Mouse (Mus musculus) stomach, embryonic 16.5 days (tissue): ENCODE results near the gene Psat1. TPM values are rescaled to one million over a fixed set of nuclear protein-coding genes. Genes with fewer than 3 reads are reported as not detected.
A peak's percentile ranks its signal among the peaks of the same experiment; 100 is the strongest.

ENCODE experiments used
- ATAC-seq: fragments of 200-750 bp; cut with Nextera tagmentation; 2 replicates; pipeline ENCODE4 v1.8.0; 2017; ENCODE audit warnings: moderate number of reproducible peaks, moderate TSS enrichment; ENCODE audit not compliant: insufficient read depth, low FRiP score
- H3K27ac ChIP-seq: fragments of 300-500 bp; sonication (generic); 2 replicates; pipeline ENCODE4 v1.5.1; 2014; ENCODE audit warnings: low read length
- H3K27me3 ChIP-seq: fragments of 300-500 bp; sonication (generic); 2 replicates; pipeline ENCODE4 v1.6.1; 2014; ENCODE audit warnings: low read length, control low read depth, mixed read lengths; ENCODE audit not compliant: control insufficient read depth, insufficient read depth
- H3K36me3 ChIP-seq: fragments of 300-500 bp; sonication (generic); 2 replicates; pipeline ENCODE4 v1.6.1; 2014; ENCODE audit warnings: low read length; ENCODE audit not compliant: control insufficient read depth, insufficient read depth
- H3K4me1 ChIP-seq: fragments of 300-500 bp; sonication (generic); 2 replicates; pipeline ENCODE4 v1.6.1; 2014; ENCODE audit warnings: low read length, control low read depth, mixed read lengths; ENCODE audit not compliant: control insufficient read depth, insufficient read depth
- H3K4me2 ChIP-seq: fragments of 300-500 bp; sonication (generic); 2 replicates; pipeline ENCODE4 v1.6.1; 2014; ENCODE audit warnings: low read depth, low read length, mixed read lengths
- H3K4me3 ChIP-seq: fragments of 300-500 bp; sonication (generic); replicated peaks from 2 replicates; pipeline ENCODE4 v1.5.1; 2014; ENCODE audit warnings: mild to moderate bottlenecking, low read length
- H3K9ac ChIP-seq: fragments of 300-500 bp; sonication (generic); 2 replicates; pipeline ENCODE4 v1.6.1; 2014; ENCODE audit warnings: low read length
- H3K9me3 ChIP-seq: fragments of 300-500 bp; sonication (generic); replicated peaks from 2 replicates; pipeline ENCODE4 v1.6.1; 2016; ENCODE audit warnings: low read length, control low read depth; ENCODE audit not compliant: control insufficient read depth
- WGBS: fragments of 180-500 bp; shearing (Covaris S2); extraction: QIAGEN DNeasy Blood & Tissue Kit; methylation state at CpG from one replicate; pipeline ENCODE4 v1.1.7; 2014; 5-methylcytosine and 5-hydroxymethylcytosine counted together
- polyA plus RNA-seq: library from polyadenylated mRNA; unstranded; fragments of >200 nt; fragmentation: Nextera tagmentation; extraction: Ambion mirVana; gene quantifications from 2 replicates; pipeline ENCODE4 v1.2.1, GENCODE M21; 2015

Gene Psat1
- 103 and 106 TPM in 2 replicates for polyA plus RNA-seq

DNA sequence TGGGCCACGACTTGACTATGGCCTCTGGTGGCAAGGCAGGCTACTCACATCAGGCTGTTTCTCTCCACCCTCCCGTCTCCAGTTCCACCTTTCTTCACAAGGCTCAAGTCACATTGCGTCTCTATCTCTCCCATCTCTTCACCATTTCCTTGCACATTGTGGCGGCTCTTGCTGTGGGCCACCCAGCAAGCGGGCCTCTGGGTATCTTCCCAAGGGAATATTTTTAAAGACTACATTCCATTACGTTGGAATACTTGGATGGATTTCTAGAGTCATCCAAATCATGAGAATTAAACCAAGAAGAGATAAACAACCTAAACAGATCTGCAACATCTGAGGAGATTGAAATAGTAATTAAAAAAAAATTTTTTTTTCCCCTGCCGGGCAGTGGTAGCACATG is at the start of gene Psat1:
TSS of gene Psat1 (minus strand) at position 101 of the 400 bp plus-strand sequence.
- ATAC-seq, result no peak
- peak within 1 kb of the TSS; percentile 67 for H3K27ac ChIP-seq
- H3K36me3 ChIP-seq, result no peaks in the 10 kb centered on the region

DNA sequence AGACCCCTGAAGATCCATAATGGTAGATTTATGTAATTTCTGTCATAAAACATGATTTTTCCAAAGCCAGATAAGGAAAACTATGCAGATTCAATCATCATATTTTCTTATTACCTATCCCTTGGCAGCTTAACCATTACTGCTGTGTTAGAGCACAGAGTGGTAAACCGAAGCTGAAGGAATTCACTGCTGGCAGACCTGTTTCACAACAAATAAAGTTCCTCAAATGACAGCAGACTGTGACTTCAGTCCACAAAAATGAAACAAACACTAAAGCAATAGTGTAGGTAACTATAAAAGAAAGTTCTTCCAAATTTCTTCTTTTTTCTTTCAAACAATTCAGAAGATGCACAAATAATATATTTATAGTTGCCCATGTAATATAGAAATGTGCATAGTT is 43.0 kb upstream of the Psat1 start:
- Histone ChIP-seq H3K36me3 (no peaks in the 10 kb centered on the region), H3K9ac (no peak overlapping the region), H3K27me3 (no peaks in the 10 kb centered on the region), H3K4me3 (no peak overlapping the region), H3K4me1 (no peaks in the 10 kb centered on the region), H3K27ac (no peak overlapping the region), H3K9me3 (no peaks in the 10 kb centered on the region), H3K4me2 (no peak overlapping the region)
- ATAC-seq, result no peak
- 82% methylated on average over 1 of the region's 1 CpGs for WGBS

More for the DNA sequence above, at the start of gene Psat1:
- Histone ChIP-seq H3K4me2 (no peak within 1 kb of the TSS), H3K4me3 (no peak within 1 kb of the TSS), H3K4me1 (no peaks in the 10 kb centered on the region; the same call in none of the 2 replicates), H3K9me3 (no peaks in the 10 kb centered on the region; the same call in 1 of the 2 replicates), H3K27me3 (no peaks in the 10 kb centered on the region), H3K9ac (no peak within 1 kb of the TSS)
- 79% methylated on average over 7 of the region's 7 CpGs for WGBS

DNA sequence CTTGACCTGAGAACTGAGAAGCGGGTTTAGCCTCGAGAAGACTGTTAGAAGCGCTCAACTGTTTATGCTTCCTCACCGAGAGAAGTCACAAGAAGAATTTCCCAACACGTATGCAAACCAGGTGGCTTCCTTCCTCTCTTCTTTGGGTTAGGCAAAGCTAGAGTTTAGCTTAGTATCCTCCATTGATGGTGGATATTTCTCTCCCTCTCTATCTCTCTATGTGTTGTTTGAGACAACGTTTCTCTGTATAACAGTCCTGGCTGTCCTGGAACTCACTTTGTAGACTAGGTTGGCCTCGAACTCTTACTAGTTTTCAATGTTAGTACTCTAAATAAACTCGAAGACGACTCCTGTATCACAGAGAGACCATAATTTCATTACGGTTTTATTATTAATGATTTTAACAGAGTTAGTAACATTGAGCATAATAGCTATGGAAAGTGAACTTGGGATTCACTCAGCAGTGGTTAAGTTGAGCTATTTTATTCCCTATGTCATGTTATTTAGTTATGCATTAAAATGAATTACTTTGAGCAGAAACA is 38.1 kb upstream of the Psat1 start:
- Histone ChIP-seq H3K9me3 (no peaks in the 10 kb centered on the region), H3K4me3 (peak overlapping the region; percentile 87), H3K9ac (peak overlapping the region; percentile 91), H3K36me3 (no peaks in the 10 kb centered on the region), H3K27me3 (no peaks in the 10 kb centered on the region), H3K4me1 (peaks cover 6% of the 10 kb centered on the region), H3K4me2 (peak overlapping the region; percentile 95), H3K27ac (no peak overlapping the region)
- 26% methylated on average over 10 of the region's 10 CpGs for WGBS
- no peak for ATAC-seq

DNA sequence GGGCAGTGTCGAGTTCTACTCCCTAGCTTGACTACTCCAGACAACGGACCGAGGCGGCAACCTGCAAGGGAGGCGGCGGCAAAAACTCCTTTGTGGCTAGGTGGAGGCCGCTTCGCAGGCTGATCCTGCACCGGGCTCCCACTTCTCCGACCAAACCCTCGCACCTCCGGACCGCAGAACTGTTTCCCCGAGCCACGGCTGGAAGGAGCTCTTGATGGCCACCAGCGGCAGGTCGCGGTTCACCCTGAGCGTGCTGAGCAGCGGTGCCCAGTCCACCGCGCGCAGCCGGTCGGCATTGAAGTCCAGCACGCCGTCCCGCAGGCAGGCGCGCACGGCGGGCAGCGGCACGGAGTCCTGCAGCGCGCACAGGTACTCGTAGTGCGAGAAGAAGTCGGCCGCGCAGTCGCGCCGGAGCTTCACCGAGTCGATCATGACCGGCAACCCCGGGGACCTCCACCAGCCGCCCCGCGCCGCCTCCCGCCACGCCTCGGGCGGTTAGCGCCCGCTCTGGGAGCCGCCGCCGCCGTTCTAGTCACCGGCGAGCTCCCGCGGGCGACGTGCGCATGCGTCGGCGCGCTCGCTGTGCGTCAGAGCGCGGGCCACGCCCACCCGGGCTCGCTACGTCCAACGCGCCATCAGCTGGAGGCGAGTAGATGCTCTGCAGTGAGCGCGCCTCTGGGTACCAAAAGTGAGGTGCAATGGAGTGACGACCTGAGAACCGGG is 37.5 kb upstream of the Psat1 start, which contains the start of gene Cep78:
TSS of gene Cep78 (minus strand) at position 541 of the 723 bp plus-strand sequence.
- ATAC-seq, result peak; percentile 92
- WGBS, result under 1% methylated on average over 88 of the region's 88 CpGs
- no peaks in the 10 kb centered on the region for H3K9me3 ChIP-seq
- H3K4me2 ChIP-seq, result peak within 1 kb of the TSS; percentile 95
- peak within 1 kb of the TSS; percentile 87 for H3K4me3 ChIP-seq
- H3K36me3 ChIP-seq, result no peaks in the 10 kb centered on the region
- H3K9ac ChIP-seq, result peak within 1 kb of the TSS; percentile 91
- no peaks in the 10 kb centered on the region for H3K27me3 ChIP-seq
- peaks cover 6% of the 10 kb centered on the region for H3K4me1 ChIP-seq
- peak within 1 kb of the TSS; percentile 77 for H3K27ac ChIP-seq

DNA sequence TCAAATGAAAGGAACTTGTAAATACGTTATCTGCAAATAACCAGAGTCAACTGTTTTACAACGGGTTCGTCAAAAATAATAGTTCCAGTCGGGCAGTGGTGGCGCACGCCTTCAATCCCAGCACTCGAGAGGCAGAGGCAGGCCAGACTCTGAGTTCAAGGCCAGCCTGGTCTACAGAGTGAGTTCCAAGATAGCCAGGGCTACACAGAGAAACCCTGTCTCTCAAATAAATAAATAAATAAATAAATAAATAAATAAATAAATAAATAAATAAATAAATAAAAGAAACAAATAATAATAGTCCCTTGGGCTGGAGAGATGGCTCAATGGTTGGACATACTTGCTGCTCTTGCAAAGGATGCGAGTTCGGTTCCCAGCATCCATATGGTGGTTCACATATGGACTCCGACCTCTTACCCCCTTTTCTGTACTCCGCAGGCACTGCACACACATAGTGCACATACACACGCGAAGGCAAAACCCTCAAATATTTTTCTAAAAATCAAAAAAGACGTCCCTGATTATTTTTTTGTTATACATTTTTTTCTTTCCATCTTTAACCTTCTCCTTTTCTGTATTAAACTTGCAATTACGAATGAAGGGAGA is 36.7 kb upstream of the Psat1 start:
- 47% methylated on average over 15 of the region's 15 CpGs for WGBS

DNA sequence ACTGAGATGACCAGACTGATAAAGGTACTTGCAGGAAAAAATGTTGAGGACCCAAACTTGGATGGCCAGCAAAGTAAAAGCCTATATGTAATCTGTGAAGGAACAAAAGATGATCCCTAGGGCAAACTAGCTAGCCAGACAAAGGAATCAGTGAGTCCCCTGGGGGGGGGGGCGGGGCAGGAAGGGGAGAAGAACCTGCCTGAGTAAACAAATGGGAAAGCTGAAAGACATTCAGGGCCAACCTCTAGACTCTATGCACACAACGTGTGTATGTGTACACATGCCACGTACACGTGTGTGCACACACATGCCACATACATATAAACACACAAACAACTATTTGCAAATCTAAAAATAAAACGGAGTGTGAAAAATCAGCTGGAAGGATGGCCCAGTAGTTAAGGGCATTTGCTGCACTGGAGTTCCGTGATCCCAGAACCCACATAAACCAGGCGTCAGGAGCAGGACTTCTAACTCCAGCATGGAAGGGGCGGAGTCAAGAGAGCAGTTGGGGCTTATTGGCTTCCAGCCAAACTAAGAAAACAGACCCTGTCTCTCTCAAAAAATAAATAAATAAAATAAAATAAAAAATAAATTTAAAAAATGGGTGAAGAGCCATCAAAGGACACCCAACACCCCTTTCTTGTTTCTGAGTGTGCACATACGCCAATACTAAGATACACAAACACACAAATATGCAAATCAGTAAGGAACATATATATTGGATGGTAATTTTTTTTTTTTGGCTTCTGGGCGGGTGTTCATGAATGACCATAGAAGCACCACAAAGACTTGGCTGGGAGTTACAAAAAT is 36.0 kb upstream of the Psat1 start:
- H3K27ac ChIP-seq, result no peak overlapping the region
- no peaks in the 10 kb centered on the region for H3K9me3 ChIP-seq
- H3K4me2 ChIP-seq, result peak overlapping the region; percentile 95; the same call in 1 of the 2 replicates
- H3K4me3 ChIP-seq, result no peak overlapping the region
- H3K27me3 ChIP-seq, result no peaks in the 10 kb centered on the region
- WGBS, result 57% methylated on average over 10 of the region's 10 CpGs
- ATAC-seq, result no peak
- no peak overlapping the region for H3K9ac ChIP-seq
- H3K4me1 ChIP-seq, result peaks cover 6% of the 10 kb centered on the region
- H3K36me3 ChIP-seq, result no peaks in the 10 kb centered on the region

More for the DNA sequence above, 36.7 kb upstream of the Psat1 start:
- Histone ChIP-seq H3K9me3 (no peaks in the 10 kb centered on the region), H3K4me2 (peak overlapping the region; percentile 95), H3K4me3 (peak overlapping the region; percentile 87), H3K9ac (peak overlapping the region; percentile 91), H3K27ac (no peak overlapping the region), H3K27me3 (no peaks in the 10 kb centered on the region), H3K36me3 (no peaks in the 10 kb centered on the region), H3K4me1 (peaks cover 6% of the 10 kb centered on the region)
- no peak for ATAC-seq

DNA sequence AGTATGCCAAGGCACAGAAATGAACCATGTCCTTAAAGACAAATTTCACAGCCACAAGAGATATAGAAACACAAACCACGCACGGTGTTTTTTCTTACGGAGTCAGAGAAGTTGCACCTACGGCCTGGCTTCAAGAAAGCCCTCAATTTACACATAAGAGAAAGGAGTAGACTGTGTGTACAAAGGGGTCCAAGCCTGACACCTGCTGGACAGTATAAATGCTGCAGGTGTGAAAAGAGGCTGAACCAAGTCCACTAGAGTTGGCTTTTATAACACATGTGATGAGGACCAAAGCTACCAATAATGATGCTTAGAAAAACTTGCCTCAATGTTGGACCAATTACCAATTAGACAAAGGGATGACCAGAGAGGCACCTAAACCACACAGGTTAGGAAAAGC is 34.7 kb upstream of the Psat1 start:
- 0 out of 2 replicates have a peak, but pooled peaks cover 5% of the 10 kb centered on the region for H3K36me3 ChIP-seq
- peaks cover 6% of the 10 kb centered on the region for H3K4me1 ChIP-seq
- 42% methylated on average over 4 of the region's 4 CpGs for WGBS
- no peak overlapping the region for H3K27ac ChIP-seq
- H3K27me3 ChIP-seq, result no peaks in the 10 kb centered on the region
- no peak overlapping the region for H3K9ac ChIP-seq
- no peak overlapping the region for H3K4me2 ChIP-seq
- no peak overlapping the region for H3K4me3 ChIP-seq
- 0 out of 2 replicates have a peak, but pooled peaks have one; percentile 38 for ATAC-seq
- no peaks in the 10 kb centered on the region for H3K9me3 ChIP-seq

DNA sequence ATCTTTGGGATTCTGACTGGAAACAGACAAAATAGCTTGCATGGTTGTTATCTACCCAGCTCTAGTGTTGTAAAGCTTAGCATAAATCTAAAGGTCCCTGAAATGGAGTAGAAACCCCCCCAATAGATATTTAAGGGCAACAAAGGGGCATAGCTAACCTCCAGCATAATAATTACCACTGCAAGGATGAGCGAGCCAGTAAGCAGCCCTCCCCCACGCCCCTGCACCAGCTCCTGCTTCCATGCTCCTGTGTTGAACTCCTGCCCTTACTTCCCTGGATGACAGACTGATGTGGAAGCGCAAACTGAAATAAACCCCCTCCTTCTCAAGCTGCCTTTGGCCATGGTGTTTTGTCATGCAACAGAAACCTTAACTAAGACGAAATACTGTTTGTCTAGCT is 26.2 kb upstream of the Psat1 start:
- WGBS, result 58% methylated on average over 4 of the region's 4 CpGs
- no peaks in the 10 kb centered on the region for H3K27me3 ChIP-seq
- no peaks in the 10 kb centered on the region for H3K9me3 ChIP-seq
- no peak overlapping the region for H3K9ac ChIP-seq
- H3K36me3 ChIP-seq, result 0 out of 2 replicates have a peak, but pooled peaks cover 17% of the 10 kb centered on the region
- no peak overlapping the region for H3K27ac ChIP-seq
- ATAC-seq, result no peak
- no peaks in the 10 kb centered on the region for H3K4me1 ChIP-seq
- H3K4me2 ChIP-seq, result no peak overlapping the region
- H3K4me3 ChIP-seq, result no peak overlapping the region
